Mouse (Mus musculus) R1 (cell line): ENCODE measurements at regions not wholly inside any gene's neighbourhood (a gene's known extent, or its start where the extent isn't known, plus 50 kb on each side); places are given as distances from the start of the nearest gene placed in this dataset.

Experiments used
- DNase-seq: peaks from one replicate; pipeline ENCODE4 v3.0.0-alpha.2; 2018; ENCODE audit warnings: low read depth, low spot score

DNA sequence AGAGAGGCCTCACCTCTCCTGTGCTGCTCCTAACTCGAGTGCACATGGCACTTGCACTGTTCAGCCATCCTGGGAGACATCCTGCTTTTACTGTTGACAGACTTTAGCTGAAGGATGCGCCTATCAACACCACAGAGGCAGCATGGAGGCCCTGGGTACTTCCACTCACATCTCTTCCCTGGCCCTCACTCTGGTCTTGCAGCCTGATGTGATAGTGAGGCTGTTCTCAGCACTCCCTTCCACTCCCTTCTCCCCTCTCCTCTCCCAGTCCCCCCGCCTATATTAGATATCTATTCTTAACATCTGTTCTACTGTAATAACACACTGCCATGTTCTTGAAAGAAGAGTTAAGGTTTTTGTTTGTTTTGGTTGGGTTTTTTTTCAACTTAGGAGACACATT is 50.2 kb upstream of the Bod1 start:
- no peak for DNase-seq

DNA sequence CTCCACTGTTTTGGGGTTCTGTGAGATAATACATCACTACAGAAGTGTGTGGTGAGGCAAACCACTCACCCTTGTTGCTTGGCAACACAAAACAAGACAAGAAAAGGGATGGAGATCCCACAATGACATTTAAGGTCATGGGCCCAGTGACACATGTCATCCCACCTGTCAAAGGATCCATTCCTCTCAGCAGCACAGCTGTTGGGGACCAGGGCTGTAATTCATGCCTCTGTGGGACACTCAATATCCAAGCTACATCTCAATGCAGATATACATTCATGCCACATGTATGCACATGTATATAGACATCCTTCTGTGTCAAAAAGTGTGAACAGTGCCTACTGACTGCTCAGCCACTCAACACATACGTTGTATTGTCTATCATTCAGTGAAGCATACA is 52.8 kb upstream of the Bod1 start:
- DNase-seq = no peak

DNA sequence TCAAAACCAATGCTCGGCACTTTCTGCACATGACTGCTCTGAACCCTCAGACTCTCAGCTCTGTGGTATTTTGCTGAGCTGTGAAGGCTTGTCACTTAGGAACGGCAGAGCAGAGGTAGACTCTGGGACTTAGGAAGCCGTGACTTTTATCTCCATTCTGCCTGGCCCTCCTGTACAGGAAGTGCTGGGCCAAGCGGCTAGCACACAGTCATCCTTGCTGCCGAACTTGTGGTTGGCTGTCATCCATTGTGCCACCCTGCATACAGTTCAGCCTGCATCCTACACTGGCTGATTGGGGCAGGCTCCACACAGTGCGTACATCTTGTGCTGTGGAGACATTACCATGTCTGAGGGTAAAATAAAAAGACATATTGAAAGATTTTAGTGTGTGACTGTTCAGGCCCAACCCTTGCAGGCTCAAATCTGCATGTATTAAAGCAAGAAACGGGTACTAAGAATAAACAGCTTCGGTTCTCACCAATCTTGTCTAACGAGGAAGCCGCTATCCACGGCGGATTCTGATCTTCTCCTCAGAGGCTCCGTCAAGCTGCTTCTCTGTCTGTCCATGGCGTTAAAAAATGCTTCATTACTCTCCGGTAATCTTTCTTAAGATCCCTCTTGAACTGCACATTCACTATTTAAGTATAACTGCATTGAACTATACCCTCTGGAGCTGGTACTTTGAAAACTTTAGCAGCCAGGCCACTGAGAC is 54.4 kb upstream of the Bod1 start:
- no peak for DNase-seq

DNA sequence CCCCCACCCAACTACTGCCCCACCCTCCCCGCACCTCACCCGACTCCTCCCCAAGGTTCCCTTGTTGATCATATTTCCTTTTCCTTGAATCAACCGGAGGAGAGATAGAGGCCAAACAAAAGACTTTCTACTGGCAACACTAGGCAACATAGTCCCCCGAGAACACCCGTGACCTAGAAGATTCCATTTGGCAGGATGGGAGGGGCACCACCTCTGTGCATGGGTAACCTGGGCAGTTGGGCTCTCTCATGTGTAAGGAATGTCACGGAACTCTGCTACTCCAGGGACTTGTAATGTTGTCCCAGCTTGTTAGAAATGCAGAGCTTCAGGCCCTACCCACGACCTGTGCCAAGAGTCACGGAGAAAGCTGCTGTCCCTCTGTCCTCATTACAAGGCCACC is 55.6 kb upstream of the Bod1 start:
- DNase-seq = no peak

DNA sequence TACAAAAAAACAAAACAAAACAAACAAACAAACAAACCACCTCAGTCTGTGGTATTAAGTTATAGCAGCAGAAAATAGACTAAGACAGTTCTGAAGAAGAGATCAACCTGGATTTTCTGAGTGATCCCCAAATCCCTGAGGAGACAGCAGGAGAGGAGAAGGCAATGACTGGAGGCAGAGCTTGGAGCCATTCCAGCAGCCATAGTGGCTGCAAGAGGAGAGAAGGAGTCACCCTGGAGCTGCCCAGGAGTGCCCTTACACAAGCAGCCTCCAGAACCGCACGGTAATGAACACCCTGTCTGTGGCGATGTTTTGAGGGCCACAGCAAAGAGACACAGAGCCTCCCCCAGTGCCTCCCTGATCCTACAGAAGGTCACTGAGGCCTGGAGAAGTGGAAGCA is 58.0 kb upstream of the Bod1 start:
- no peak for DNase-seq

DNA sequence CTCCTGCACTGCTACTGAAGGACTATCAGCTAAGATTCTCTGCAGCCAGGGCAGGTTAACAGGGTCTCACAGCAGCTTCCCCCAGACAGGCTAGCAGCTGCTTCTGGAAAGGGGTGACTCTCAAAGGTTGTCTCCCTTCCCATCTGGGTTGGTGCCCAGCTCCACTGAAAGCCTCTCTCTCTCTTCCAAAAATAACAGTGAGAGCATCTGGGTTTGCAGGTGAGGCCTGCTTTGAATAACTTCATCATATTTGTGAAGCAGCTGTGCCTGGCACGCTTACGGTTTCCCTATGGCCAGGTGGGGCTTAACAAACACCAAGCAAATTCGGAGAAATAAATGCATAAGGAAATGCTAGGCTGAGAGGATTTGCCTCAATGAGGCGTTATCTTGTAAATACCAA is 58.5 kb upstream of the Bod1 start:
- DNase-seq = no peak

DNA sequence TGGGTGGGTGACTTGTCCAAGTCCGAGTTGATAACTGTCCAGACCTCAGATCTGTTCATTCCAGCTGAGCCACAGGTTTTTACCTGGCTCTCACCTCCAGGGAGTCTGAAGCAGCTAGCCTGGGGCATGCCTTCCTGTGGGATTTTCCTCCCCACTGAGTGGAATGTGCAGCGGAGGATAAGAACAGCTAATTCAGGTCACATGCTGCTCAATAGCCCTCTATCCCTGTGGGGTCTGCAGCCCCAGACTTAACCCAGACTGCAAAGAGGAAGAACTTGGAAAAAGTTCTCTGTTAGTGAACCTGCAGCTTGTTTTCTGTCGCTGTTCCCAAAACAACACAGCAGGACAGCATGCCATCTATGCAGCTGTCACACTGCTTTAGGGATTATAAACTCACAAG is 59.0 kb upstream of the Bod1 start:
- peak; percentile 27 for DNase-seq

DNA sequence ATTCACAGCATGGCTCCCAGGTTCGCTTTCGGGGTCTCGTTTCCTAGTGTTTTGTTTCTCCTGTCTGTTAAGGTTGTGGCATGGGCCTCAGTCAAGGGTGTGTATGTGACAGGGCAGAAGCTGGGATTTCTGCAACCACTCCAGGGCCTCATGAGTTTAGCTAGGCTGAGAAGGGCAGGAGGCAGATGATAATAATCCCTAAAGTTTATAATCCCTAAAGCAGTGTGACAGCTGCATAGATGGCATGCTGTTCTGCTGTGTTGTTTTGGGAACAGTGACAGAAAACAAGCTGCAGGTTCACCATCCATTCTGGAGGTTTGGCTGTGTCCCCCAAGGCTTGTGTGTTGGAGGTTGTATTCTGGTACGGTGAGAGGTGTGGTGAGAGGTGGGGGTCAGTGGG is 59.8 kb upstream of the Bod1 start:
- no peak for DNase-seq

DNA sequence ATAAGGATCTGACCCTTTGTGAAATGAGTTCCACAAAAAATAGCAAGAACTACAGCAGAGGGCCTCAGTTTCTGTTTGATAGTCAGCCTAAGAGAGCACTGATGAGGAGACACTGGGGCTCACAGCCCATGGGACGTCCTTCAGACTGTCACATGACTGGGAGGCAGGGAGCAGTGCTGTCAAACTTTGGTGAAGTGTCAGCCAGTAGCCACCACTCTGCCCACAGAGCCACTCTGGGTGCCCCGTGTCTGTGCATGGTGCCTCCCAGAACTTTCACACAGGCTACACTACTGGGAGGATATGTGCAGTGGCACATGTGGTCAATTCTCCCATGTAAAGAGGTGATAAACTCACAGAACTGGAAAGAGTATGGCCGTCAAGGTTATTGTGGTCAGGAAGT is 60.7 kb upstream of the Bod1 start:
- DNase-seq = no peak

DNA sequence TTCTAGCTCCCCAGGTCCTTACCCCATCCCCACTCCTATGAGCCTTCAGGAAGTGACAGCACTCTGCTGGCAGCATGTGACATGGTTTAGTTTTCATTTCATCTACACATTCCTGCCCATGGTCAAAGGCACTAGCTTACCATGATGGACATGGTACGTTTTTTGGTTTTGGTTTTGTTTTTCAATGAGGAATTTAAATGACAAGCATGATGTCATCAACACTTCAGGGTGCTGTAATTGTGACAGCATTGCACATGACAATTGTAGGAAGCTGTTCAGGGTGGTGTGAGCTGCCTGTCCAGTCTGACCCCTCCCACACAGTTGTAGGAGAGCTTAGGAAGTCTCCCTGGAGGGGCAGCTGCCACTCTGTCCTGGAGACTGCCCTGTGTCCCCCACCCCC is 61.3 kb upstream of the Bod1 start:
- no peak for DNase-seq

DNA sequence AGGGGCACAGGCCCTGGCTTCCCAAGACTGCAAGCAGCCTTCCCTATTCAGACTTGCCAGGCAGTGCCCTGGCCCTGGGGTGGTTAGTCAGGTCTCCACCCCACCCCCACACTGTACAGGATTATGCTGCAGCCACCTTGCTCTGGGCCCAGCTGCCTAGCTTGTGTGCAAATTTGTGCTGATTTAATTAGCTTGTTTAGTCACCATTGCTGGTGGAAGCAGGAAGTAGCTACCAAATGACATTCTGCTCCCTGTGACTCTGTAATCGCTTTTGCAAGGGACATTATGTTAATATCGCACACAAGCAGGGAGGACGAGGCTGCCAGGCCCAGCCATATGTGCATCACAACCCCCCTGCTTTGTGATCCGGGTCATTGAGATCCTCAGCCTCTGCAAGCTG is 62.4 kb upstream of the Bod1 start:
- no peak for DNase-seq

DNA sequence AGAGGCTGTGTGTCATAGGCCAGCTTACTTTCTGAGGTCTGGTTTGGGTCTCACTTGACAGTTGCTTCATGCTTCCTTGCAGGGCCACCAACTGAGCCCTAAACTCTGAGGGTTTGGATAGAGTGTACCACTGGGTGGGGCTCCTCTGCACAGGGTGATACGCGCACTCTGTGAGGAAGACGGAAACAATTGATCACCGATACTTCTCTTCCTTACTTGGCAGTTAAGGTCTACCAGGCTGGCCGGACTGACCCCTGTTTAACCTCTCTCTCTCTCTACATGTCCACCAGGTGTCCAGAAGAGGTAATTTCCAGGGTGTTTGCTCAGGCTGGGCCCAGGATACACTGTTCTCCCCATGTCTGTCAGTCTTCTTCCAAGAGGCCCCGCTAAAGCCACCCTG is 63.6 kb upstream of the Bod1 start:
- no peak for DNase-seq

DNA sequence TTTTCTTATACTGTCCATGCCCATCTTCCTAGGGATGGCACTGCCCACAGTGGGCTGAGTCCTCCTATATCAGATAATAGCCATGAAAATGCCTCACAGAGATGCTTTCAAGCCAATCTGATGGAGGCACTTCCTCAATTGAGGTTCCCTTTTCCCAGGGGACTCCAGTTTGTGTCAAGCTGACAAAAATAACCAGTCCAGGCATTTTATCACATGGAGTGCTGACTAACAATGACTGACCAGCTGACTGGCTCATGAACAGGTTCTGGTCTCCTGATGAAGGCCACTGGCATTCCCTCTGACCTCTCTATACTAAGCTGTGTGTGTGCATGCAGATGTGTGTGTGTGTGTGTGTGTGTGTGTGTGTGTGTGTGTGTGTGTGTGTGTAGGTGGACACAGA is 64.4 kb upstream of the Bod1 start:
- no peak for DNase-seq

DNA sequence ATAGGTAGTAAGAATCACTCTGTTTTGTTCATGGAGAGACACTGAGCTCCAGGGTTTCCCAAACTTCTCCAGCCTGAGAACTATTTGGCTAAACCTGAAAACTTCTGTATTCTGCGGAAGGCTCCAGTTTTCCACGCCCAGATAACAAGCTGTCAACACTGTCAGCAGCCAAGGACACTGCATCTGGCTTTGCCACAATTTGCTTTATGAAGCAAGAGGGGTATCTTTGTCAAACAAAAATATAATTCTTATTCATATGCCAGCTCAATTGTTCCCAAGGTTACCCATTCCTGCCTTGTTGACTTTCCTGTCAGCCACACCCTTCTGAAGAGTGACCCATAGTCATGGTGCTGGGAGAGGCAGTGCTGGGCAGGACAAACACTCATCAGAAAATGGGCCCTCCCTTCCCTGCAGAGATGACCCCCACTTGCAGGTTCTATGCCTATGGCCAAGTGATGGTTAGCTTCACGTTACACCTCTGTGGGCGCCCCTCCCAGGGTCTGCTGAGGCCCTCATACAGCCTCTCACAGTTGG is 64.9 kb upstream of the Bod1 start:
- DNase-seq = no peak

DNA sequence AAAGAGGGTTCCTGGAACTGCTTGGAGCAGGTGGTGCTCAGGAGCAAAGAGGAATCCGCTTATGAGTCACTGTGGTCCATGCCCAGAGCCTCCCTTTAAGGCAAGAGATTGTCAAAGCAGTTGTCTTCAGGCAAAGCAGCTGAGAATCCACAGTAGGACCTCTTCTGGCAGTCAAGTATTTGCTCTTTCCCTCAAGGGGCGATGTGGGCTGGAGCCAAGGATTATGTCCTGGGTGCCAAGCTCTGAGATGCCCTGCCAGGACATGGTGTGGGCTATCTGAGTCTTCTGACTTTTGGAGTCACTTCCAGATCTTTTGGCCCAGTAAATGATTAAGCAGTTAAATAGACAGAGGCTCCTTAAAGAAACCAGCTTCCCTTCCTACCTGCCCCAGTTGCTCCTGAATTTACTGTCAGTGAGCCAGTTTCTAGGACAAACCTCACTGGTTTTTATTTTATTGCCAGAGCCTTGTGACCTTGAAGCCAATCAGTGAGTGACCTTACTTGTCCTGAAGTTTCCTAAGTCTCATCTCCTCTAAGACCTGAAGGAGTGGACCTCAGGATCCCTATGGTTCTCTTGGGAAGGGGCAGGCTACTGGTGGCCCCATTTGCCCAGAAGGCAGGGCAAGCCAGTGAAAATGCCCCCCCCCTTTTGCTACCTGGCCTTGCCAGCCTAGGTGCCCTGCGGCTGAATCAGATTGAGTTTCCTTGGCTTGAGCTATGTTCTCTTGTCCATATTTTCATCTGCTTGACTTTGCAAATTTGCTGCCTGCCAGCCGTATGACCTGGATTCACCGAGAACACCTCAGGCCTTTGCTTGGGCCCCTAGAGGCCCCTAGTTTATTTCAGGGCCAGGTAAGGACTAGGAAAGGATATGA is 66.7 kb upstream of the Bod1 start:
- no peak for DNase-seq

DNA sequence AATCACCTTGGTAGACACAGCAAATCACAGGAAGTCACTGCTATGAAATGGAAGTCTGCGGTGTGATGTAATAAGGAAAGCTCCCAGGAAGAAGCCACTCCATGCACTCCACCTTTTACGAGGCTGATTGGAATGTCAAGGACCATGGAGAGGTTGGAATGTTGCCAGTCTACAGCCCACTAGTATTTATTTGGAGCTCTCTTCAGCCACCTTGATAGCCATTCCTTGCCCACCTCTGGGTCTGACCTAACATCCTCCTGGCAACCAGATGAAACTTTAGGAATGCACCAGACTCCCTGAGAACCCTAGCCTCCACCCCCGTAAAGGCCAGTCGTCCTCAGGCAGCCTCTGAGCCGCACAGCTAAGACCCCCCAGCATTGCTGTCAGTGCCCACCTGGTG is 68.7 kb upstream of the Bod1 start:
- DNase-seq = no peak

DNA sequence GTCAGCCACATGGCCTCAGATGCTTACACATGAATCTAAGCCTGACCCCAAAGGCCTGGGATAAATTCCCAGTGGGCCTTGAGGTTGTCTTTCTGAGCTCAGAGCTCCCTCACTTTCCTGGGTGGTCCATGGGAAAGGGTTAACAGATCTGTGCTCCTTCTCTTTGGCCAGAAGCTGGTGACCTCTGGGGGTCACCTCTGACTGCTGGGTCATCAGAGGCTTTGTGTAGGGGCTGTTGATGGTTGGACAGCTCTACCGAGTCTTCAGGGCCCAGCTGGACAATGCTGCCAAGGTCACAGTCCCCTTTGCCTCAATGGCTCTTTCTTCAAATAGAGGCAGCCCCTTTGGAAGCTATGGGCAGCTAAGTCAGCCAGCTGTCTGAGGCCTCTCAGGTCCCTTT is 70.5 kb upstream of the Bod1 start:
- no peak for DNase-seq

DNA sequence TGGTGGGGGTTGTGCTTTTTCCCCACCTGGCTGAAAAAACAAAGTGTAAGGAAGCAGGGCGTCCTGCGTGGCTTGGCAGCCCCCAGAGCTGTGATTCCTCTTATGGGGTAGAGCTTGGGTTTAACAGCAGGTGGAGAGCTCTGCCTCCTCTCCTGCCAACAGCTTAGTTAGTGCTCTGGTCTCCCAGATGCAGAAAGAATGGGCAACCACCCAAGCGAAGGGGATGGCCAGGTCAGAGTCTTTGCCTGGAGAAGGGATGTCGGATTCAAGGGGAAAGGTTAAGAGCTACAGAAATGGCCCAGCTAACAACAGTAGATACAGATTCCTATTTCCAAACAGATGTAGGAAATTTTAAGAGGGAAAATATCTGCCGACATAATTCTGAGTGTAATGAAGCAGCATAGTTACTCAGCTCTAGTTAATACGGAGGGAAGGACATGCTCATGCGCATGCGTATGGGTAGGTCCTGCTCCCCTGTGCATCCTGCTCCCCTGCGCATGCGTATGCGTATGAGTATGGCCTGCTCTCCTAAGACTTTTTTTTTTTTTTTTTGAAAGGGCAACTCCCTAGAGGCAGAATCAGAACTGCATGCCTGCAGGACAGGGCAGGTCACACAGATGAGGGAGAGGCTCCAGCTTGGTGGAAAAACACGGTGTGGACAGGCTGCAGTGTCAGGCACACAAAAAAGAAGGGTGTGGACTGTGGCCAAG is 72.5 kb upstream of the Bod1 start:
- peak; percentile 91 for DNase-seq

DNA sequence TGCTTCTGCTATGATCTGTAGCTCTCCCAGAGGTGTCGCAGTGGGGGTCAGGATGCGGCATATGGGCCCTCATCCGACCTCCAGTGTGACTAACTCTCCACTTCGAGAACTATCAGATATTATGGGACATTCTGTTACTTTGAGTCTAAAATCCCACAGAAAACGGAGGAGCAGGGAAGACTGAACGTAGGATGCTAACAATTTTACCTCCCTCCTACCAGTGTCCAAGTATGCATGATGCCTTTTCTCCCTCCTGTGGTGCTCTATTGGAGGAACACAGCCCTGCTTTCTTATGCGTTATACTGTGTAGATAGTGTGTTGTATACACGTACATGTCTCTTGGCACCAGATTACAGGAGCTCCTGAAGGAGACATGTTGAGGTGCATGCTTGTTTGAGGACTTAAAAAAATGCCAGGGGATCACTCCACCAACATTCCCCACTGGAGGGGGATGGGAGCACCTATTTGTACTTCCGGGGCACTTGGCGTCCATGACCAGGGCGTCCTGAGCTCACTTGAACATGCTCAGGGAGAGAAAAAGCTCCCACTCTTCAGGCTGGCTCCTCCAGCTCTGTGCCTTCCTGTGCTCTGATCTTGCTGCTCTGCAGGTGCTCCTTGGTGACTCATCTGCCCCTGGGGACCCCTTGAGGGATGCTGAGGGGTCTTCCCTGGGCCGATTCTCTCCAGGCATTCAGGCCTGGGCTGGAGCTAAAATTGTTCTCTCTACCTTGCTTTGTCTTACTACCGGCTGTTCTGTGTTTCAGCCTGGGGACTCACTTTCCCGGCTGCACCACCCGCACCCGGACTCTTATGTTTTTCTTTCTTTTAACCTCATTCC is 73.6 kb upstream of the Bod1 start:
- peak; percentile 32 for DNase-seq

DNA sequence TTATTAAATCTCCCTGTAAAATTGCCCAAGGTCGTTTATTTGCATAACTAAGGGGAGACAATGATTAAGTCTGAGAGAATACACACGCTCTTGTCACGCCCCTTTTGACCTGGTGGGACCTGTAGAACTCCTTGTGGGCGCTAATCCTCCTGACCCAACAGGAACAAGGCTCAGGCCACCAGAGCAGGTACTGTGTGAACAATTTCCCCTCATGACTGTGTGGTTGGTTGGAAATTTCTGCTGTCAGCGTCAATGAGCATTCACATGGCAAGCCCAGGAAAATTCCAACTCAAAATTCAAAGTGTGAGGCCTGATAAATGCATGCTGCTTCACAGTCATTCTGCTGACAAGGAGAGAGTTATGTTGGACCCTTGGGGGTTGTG is 74.2 kb upstream of the Bod1 start:
- DNase-seq = peak; percentile 68

DNA sequence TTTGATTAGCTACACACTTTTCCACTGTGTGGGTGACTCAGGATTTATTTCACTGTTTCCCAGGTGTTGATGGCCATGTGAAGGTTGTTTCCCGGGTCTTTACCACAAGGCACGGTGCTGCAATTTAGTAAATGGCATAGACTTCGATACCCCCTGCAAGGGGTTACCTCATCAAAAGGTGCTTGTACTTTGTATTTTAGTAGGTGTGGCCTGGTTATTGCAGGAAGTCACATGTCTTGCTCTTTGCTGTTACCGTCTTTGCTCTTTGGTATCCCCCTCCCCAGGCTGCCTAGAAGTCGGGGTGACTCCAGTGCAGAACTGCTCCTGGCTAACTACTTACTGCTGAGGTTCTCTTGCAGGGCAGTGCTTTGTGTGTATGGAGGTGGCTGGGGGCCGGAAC is 74.8 kb upstream of the Bod1 start:
- no peak for DNase-seq

DNA sequence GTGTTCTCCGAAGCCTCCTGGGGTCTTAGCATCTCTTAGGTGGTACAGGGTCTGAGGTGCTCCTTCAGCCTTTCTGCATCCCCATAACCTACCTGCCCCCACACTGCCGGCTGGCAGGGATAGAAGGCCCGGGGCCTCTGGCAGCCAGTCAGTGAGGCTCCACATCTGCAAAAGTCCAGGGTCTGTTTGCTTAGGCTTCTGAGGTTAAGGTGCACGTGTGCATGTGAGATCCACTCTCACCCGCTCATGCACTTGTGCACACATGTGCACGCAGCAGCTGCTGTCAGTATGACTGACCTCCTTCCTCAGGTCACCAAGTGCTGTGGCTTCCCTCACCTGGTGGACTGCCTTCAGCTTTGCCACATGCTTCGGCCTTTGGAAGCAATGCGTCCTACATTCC is 75.3 kb upstream of the Bod1 start:
- no peak for DNase-seq
